Mouse (Mus musculus): ENCODE results near the gene Grk2.

Gene Grk2

DNA sequence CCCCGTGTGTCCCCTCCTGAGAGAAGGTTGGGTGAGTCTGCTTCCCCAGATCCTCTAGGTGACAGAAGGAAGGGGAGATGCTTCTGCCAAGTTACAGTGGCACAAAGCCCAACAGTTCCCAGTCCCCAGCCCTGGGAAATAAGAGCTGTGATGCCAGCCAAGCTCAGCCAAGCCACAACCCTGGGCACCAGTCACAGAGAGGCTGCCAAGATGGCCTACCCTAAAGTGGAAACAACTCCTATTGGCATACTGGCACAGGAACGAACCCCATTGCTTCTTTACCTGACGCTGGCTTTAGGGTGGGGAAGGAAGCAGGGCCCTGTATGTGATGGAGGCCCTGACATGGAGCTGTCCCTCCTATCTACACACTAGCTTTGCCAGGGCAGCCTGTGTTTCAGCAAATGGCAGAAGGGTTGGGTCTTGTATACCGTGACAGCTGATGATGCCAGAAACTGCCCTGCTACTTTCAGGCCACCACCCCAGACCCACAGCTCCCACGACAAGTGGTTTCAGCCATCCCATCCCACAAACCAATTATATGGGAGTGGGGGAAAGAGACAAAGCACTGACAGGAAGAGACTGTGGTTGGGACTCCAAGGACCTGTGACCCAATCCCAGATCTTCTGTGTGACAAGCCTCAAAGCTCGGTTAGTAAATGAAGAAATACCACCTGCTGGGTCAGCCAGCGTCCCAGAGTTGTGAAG, 2.9 kb downstream of the Grk2 start:
- DNase-seq = peak; percentile 43

DNA sequence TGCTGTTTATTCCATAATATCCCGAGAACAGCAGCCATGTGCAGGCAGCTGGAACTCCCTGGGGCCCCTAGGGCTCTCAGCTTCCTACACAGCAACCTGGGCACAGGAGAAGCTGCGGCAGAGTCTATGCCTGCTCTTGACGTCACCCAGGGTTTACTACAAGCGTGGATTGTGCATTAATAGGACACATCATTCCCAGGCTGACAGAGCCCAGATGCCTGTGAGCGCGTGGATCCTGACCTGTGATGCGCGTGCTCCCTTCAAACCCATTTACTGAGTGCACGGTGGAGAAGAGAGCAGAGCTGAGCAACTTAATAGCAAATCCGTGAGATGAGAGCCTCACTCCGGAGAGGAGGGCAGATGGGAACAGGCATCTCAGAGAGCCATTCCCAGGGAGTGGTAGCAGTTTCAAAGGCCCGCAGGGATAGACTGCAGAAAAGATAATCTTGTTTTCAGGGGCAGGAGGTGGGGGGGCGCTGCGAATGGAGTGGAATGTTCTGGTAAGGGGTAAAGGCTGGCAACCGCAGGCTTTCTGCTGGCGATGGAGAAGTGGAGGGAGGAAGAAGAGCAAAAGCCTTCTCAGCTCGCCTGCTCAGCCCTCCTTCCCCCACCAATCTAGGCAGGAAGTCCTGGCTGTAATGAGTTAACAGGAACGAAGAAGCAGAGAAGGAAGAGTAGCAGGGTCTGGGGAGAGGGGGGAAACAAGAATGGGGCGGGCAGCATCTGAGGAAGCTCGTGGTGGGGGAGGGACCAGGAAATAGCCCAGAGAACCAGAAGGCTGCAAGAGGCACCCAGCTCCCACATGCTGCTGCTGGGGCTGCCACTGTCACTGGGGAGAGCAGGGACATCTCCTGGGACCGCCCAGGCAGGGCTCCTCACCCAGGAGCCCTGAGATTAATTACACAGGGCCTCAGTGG, 4.0 kb downstream of the Grk2 start:
- DNase-seq = peak; percentile 88

DNA sequence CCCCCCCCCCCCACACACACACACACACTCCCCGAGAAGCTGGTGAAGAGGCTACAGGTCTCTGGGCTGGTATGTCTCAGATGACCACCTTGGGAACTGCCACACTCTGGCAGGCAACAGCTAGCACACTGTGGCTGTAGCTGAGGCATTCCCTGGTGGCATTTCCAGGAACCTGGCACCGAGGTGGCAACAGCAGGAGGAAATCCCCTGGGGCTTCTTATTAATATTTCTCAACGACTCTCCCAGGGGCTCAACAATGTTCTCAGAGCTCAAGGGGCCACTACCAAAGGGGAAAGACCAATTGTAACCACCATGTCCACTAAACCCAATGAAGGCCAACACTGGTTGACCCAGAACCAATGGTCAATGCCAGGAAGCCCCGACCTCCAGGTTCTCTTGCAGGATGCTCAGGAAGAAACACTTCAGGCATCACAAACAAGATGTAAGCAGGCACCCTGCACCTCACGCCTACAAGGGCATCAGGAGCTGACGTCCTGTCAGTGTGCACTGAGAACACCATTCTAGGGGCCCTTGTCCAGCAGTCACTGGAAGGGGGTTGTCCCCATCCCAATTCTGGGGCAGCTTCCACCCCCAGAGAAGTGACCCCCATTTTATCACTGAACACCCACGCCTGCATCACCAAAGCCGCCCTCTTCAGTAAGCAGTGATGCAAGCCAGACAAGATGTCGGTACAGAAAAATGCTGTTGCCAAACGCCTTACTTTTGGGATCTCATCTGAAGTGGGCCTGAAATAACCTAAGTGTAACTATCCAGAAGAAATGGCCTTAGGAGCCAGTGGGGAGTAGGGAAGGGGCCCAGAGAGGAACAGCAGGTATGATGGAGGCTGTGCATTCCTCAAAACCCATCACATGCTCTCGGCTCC, 4.9 kb downstream of the Grk2 start:
- DNase-seq = peak; percentile 28

DNA sequence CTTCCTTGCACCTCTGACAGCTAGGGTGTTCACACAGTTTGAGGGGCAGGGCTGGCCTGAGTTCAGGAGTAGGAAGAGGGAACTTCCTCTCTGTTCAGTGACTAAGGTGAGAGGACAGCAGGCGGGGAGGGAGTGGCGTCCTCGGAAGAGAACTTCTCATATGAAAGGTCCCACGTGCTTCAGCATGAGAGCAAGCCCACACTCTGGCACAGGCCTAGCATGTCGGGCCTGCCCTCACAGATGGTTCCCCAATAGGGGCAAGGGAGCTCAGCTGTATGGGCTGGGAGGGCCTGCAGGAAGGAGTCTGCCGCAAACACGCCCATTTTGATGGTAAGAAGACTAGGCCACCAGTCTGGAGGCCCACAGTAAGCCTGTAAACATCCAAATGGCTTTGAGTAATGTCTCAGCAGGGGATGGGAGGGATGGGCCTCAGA, 5.7 kb downstream of the Grk2 start:
- DNase-seq = peak; percentile 83

DNA sequence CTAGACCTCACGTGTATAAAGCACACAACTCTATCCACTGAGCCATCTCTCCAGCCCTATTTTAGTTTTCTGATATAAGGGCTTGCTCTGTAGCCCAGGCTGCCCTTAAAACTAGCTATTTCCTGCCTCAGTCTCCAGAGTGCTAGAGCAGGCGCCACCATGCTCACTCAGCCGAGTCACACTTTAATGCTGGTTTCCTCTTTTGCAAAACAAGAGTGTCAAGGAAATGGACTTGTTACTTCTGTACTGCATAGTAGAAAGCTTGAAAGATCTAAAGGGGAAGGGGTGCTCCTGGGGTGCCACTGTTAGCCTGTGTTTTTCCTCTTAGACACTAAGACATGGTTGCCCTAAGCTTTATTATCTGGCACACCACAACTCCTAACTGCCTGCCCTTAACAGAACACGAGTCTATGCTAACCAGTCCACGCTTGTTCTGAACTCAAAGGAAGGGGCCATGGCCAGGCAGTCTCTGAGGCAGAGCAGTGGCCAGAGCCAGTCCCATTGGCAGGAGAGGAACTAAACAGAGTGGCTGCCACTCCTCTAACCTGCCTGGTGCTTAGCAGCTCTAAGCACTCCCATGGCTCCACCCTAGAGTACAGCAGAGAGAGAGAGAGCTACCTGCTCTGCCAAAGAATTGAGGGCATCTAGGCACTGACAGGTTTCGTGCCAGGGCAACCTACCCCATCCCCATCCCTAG, 6.3 kb downstream of the Grk2 start:
- peak; percentile 60 for DNase-seq

DNA sequence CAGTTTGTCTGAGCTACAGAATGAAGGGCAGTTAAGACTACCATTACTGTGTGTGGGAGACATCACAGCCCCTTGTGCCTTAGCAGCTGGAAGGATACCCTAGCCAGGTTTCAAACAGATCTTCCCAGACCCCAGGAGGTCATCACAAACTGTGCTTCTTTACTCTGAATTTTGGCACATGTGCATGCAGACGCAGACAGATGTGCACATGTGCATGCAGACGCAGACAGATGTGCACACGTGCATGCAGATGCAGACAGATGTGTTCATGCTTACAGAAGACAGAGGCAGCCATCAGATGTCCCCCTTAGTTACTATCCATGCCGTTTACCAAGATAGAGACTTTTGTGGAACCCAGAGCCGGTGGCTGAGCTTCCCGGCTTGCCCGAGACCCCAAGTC, 6.9 kb downstream of the Grk2 start:
- DNase-seq = no peak

DNA sequence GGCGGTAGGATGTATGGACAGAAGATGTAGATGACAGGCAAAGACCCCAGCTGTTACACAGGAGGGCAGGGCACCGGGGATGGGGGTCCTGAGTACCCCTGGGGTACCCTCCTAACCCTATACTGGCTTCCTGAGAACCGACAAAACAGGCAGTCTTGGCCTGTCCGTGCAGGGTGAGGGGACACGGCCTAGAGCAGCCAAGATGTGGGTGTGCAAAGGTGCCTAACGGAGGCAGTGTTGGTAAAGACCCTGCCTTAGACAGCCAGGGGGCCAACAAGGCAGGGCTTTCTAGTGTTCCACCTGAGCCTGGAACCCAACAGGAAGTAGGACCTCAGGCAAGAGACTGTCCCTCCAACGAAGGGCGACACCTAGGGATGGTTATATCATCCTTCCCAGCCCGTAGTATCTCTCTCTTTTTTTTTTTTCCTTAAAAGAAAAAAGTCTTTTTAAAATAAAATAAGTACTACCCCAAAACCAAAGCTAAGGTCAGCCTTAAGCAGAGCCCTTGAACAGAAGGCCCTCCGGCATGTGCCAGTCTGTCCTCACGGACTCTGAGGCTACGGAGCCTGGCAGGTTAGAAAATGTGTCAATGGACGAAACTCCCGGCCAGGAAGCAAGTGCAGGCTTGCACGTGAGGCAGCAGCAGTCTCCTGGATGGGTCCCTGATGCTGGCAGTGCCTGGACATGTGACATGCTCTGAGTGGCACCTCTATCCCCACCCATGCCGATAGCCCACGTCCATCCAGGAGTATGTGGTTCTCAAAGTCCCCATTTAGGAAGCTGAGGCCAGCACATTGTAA, 7.5 kb downstream of the Grk2 start:
- peak; percentile 55 for DNase-seq

DNA sequence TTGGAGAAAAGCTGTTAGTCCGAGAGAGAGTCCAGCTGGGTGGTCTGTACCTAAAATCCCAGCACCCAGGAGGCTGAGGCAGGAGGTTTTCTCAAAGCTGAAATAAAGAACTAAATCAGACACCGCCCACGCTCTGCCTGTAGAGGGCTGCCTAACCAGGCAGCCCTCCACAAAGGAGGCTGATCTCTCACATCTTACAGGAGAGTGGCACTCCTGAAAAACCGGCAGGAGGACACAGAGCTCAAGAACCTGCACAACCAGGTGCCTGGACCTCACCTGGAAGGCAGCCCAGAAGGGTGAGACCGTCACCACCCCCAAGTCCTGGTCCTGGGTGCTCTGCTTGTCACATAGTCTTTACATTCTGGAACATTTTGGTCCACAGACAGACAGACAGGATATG, 8.2 kb downstream of the Grk2 start:
- DNase-seq = peak; percentile 50

DNA sequence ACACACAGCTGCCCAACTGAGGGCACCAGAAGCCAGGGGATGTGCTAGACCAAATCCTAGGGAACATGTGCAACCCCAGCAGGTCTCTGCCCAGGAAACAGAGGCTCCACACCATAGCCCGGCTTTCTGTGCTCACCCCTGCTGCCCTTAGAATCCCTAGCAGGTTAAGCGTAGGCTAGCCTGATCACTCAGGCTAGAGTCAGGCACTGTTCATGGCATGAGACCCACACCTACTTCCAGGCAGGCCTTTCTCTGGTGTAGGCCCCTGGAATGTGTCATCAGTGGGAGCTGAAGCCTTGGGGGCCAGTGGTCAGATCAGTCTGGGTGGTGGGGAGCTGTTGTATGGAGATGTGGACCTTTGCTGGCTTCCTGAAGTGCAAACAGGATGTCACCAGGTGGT, 9.4 kb downstream of the Grk2 start:
- DNase-seq = peak; percentile 28

DNA sequence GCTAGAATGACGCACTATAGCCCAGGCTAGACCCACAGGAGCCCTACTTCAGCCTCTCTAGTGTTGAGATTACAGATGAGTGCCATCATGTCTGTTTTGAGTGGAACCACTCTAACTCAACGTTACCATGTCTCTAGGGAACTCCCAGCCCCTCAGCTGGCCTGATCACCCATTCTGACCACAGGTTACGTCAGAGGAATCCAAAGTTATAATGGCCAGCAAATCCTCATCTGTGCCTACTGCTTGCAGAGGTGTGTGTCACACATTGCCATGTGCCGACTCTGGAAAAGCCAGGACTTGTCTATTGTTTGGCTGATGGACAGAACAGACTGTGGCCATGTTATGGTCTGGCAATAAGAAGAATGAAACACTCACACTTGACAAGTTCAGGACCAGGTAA, 10.6 kb downstream of the Grk2 start:
- DNase-seq = no peak

DNA sequence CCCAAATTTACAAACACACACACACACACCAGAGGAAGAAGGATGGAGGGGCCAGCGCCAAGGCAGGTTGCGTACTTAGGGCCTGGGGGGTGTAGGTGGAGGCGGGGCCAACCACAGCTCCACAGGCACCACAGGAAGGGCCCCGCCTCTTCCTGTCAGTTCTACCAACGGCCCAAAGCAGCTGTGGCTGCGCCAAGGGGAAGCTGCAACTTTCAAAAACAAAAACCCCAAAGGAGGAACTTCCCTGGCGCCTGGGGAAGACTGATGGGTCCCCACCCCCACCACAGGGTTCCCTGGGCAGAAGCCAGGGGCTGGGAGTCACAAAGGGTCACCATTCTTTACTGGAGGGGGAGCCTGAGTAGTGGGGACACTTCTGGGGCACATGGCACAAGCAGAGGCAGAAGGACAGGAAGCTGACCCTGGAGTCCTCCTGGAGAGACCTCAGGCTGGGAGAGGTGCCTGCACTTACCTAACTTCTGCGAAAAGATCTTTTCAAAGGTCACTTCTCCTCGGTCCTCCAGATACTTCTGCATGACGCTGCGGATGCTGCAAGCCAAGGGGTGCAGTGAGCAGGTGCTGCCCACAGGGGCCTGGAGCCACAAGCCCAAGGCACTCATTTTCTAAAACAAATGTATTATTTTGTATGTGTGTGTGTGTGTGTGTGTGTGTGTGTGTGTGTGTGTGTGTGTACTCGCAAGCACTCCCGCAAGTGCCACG, 11.5 kb downstream of the Grk2 start:
- peak; percentile 92 for DNase-seq

DNA sequence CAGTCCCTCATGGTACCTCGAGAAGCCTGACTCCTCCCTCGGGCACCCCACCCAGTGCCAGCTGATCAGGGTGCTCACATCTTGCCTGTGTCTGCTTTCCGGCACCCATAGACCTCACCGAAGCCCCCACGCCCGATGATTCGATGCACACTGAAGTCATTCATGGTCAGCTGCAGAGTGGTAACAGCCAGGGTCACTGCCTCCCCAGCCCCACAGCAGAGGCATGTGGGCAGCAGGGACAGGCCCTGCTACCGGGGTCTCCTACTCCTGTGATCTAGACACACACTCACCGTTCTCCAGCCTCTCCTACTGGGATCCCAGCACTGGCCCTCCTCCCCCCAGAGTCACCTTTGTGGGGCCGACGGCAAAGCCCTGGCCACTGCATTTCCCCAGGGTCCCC, 14.9 kb downstream of the Grk2 start:
- DNase-seq = peak; percentile 7

DNA sequence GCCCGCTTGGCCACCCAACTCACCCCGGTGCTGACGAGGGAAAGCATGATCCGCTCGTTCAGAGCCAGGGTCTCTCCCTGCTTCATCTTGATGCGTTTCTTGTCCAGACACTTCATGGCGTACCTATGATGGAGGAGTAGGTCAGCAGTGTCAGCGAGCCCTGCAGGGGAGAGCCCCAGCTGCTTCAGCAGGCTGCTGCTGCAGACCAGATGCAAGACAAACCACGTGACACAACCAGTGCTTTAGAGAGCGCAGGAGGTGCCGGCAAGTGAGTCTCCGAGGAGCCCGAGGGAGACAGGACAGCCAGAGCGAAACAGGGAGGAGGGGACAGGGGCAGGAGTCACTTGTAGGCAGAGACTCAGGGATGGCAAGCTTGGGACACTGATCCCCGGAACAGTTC, 15.3 kb downstream of the Grk2 start:
- peak; percentile 14 for DNase-seq

DNA sequence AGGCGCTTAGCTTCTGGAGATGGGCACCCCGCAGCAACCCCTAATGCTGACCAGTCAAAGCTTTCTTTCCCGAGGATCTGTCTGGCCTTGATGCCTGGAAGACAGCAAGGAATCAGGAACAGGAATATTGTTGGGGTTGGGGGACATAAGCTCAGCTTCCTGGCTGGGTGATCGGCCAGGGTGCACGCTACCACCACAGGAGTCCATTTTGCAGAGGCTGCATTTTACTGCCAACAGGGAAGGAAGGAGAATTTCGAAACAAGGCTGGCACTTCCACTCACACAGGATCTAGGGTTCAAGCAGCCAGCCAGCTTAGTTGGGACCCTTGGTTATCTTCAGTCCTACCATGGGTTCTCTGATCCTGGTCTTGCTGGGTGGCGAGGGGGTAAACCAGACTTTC, 22.4 kb downstream of the Grk2 start:
- peak; percentile 24 for DNase-seq

DNA sequence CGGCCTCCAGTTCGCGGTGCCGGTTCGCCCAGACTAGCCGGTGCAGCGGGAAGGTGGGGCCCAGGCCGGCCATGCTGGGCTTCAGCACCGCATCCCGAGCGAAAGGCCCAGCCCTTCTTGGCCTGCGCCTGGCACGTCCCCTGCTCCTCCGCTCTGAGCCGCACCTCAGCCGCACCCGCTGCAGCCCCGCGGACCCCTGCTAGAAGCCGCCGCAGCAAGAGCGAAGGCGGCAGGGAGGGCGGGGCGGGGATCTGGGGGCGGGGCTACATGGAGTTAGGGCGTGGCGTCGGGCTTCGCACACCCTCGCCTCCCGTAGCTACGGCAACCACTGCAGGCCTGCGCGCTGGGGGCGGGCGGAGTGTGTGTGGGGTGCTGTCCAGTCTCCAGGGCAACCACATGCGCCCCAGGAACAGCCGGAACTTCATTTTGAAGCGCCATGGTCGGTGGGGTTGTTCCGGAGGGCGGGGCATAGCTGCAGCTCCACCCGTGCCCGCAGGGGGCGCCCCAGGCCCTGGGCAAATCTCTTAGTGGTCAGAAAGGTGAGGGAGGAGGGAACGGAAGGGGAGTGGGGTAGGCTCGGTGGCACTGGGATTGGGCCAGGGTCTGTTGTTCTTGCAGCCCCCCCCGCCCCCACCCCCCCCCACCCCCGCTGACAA, 23.0 kb downstream of the Grk2 start, which contains the start of gene Ankrd13d:
Ankrd13d (minus strand) TSS at position 240 of the 656 bp plus-strand sequence.
- DNase-seq = peak; percentile 92

DNA sequence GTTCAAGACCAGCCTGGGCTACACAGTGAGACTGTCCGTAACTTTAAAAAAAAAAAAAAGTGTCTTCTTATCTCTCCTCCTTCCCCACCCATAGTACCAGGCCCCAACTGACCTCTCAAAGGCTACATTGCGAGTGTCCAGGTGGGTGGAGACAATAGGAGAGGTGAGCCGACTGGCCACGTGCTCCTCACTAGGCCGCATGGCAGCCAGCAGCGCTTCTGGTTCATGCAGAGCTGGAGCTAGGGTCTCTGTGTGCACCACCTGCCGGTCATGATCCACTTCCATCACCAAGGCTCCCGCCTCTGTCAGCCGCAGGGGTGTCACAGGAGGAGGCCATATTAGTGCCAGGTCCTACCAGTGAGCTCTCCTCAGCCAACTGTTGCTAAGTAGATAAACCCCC, 25.6 kb downstream of the Grk2 start:
- no peak for DNase-seq

DNA sequence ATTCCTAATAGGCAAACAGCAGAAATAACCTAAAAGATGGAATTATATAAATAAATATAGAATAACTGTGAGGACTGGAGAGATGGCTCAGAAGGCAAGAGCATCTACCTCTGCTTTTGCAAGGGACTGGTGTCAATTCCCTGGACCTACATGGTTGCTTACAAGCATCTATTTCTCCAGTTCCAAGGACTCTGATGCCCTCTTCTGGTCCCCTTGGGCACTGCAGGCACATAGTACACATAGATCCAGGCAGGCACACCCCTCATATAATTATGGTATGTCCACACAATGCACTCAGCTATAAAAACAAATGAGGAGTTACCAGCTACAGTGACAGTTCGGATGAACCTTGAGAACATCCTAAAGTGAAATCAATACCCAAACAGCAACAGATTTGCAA, 26.5 kb downstream of the Grk2 start:
- no peak for DNase-seq

DNA sequence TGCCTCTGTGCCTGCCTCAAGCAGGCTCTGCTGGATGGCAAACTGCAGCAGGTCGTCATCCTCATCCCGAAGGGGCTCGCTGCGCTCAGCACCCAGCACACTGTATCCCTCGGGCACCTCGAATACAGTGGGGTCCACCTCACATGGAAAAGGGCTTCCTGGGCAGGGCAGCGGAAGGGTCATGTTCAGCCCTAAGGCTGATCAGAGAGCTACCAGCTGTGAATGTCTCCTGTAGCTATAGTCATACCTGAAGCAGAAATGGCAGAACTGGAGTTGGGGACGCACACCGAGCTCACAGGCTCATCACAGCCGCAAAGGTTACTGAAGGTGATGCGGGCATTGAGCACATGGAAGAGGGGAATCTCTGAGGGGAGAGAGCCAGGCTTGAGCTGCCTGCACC, 35.0 kb downstream of the Grk2 start:
- no peak for DNase-seq

DNA sequence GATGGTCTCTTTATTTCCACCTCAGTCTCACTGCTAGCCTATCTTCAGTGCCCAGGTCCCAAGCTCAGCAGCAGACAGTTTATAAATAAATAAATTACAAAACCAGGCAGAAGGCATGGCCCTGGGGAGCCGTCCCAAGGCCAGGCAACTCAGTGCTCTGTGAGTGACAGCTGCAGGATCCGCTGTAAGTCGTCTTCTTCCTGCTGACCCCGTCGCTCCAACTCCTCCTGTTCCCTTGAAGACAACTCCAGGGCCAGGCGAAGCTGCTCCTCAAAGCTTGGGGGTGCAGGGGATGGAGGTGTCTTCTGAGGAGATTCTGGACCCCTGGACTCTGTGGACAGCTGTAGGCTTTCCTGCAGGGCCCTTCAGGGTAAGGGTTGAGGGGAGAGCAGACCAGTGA, 35.8 kb downstream of the Grk2 start:
- no peak for DNase-seq
